Mouse (Mus musculus): ENCODE data around the gene Itga10. TPM values are rescaled to one million over a fixed set of nuclear protein-coding genes. Genes with fewer than 3 reads are reported as not detected.

Itga10 gene
- total and polyA plus RNA-seq, 3 experiments, result 0.36 to 1.2 (median 1.0) TPM

DNA sequence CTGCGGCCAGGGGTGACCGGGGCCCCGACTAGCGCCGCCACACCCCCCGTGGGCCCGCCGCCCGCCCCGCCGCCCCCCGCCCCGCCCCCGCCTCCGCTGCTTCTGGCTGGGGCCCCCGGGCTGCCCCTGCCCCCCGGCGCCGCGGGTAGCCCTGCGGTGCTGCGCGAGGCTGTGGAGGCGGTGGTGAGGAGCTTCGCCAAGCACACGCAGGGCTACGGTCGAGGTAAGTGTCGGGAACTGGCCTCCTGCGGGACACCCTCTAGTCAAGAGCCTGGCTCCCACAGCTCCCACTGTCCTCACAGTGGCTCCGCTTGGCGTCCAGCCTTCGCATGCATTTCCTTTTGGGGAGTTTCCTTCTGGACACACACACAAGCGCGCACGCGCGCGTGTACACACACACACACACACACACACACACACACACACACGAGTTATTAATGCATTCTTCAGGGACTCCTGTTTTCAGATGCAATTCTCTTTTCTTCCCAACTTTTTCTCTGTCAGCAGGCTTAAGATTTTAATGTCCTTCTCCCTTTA is 44.1 kb upstream of the Itga10 start:
- peaks cover 14% of the 10 kb centered on the region for H3K9me3 ChIP-seq (replicated peaks; ENCODE audit: low read length)
- no peak for DNase-seq (ENCODE audit: extremely low read depth)
- H3K4me2 ChIP-seq (ENCODE audit: insufficient read depth, low read depth, poor library complexity, severe bottlenecking), result peak overlapping the region; percentile 83
- peak overlapping the region; percentile 60 to 61 (median 61) for H3K4me3 ChIP-seq (replicated peaks in 1 of 3; ENCODE audit: low read depth in 2 of 3, low read length in 2 of 3, poor library complexity in 1 of 3)
- H3K9ac ChIP-seq (ENCODE audit: insufficient read depth, low read depth), result peak overlapping the region; percentile 71
- TF ChIP-seq ZNF384 (IDR thresholded peaks at IDR 0.05; ENCODE audit: low read depth, low read length), result no peak
- no peak for TF ChIP-seq SMC3 (IDR thresholded peaks at IDR 0.05; ENCODE audit: low read depth, low read length)
- no peak for TF ChIP-seq TBP (conservative IDR thresholded peaks at IDR 0.05; ENCODE audit: low read depth, low read length)
- TF ChIP-seq BHLHE40 (IDR thresholded peaks at IDR 0.05; ENCODE audit: low read depth, low read length), result no peak
- no peak for TF ChIP-seq PAX5 (IDR thresholded peaks at IDR 0.05; ENCODE audit: low read length)
- no peak for TF ChIP-seq CHD1 (IDR thresholded peaks at IDR 0.05; ENCODE audit: low read depth, low read length)
- TF ChIP-seq POLR2A (IDR thresholded peaks at IDR 0.05; ENCODE audit: low read depth, low read length), result no peak
- peak; percentile 71 for TF ChIP-seq NRF1 (IDR thresholded peaks at IDR 0.05; ENCODE audit: low read depth, low read length)
- no peak for TF ChIP-seq CHD2 (IDR thresholded peaks at IDR 0.05; ENCODE audit: low read length)
- TF ChIP-seq EP300 (IDR thresholded peaks at IDR 0.05; ENCODE audit: low read length), result no peak
- no peak for TF ChIP-seq JUN (IDR thresholded peaks at IDR 0.05; ENCODE audit: insufficient read depth, low read depth, low read length)
- TF ChIP-seq ZC3H11A (IDR thresholded peaks at IDR 0.05; ENCODE audit: low read depth, low read length), result no peak
- TF ChIP-seq HCFC1 (IDR thresholded peaks at IDR 0.05; ENCODE audit: low read depth, low read length), result no peak
- TF ChIP-seq E2F4 (IDR thresholded peaks at IDR 0.05; ENCODE audit: insufficient replicate concordance, low read depth, low read length), result no peak
- no peak for TF ChIP-seq IRF4 (IDR thresholded peaks at IDR 0.05; ENCODE audit: low read depth, low read length)
- 0 out of 2 replicates have a peak, but pooled peaks have one; percentile 8 for TF ChIP-seq MXI1 (IDR thresholded peaks at IDR 0.05; ENCODE audit: low read depth, low read length)
- no peak for TF ChIP-seq KAT2A (IDR thresholded peaks at IDR 0.05; ENCODE audit: insufficient replicate concordance, low read length)
- H3K27me3 ChIP-seq (replicated peaks), result no peaks in the 10 kb centered on the region
- in situ Hi-C loops (cut with MboI; ENCODE audit: low pct_ligation_motif_present, low pct_unique_long_range_greater_than_20kb, low sequenced_read_pairs), result no loop called here
- H3K36me3 ChIP-seq (replicated peaks in 1 of 2; ENCODE audit: control insufficient read depth in 1 of 2, insufficient read depth in 1 of 2, low read length in 1 of 2), result peaks cover 0 to 19% of the 10 kb centered on the region in 2 experiments
- dilution Hi-C loops (cut with MboI; ENCODE audit: extremely low pct_ligation_motif_present, extremely low pct_unique_long_range_greater_than_20kb, low sequenced_read_pairs), result no loop called here
- H3K79me2 ChIP-seq (replicated peaks; ENCODE audit: control insufficient read depth, extremely low read depth, insufficient read depth, poor library complexity, severe bottlenecking), result no peaks in the 10 kb centered on the region
- H3K4me1 ChIP-seq (ENCODE audit: control insufficient read depth in 1 of 2, insufficient read depth in 2 of 2), result peaks cover 4 to 20% of the 10 kb centered on the region in 2 experiments; a peak in 2 of 4 replicates
- H3K27ac ChIP-seq (ENCODE audit: insufficient read depth, low read depth), result no peak overlapping the region

DNA sequence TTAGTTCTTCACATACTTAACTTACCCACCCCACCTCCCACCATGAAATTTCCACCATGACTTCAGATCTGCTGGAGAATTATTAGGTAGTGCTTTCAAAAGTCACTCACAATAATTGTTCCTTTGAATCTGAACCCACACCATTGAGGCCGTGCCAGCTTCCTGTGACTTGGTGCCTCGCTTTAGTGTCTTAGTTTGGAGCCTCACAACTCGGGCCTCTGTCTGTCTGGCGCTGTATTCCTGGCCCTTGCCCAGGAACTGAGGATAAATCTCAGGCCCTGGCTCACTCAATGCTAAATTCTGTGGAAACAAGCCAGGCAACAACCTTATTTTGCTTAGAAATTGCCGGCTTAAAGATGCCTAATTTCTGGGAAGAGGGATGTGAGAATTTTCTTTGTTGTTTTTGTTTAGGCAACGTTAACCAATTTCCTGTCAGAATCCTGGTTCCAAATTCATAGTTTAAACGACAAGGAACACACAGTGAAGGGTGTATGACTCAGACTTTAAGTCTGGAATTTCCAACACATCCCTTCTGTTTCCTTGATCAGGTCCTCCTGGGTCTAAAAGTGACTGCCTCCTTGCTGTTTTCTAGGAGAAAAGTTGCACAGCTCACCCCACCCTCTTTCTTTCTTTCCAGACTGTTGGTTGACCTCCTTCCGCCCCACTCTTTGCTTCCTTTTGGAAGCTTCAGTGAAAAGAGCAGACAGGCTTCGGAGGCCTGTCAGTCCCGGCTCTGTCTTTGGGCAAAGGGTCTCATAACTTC is 43.3 kb upstream of the Itga10 start:
- DNase-seq (ENCODE audit: extremely low read depth), result no peak
- Histone ChIP-seq H3K27ac (ENCODE audit: insufficient read depth, low read depth) (no peak overlapping the region), H3K9ac (ENCODE audit: insufficient read depth, low read depth) (peak overlapping the region; percentile 71), H3K27me3 (replicated peaks) (no peaks in the 10 kb centered on the region), H3K79me2 (replicated peaks; ENCODE audit: control insufficient read depth, extremely low read depth, insufficient read depth, poor library complexity, severe bottlenecking) (no peaks in the 10 kb centered on the region), H3K4me3 (replicated peaks in 1 of 3; ENCODE audit: low read depth in 2 of 3, low read length in 2 of 3, poor library complexity in 1 of 3) (peak overlapping the region in 1 of 3 experiments; percentile 61), H3K4me2 (ENCODE audit: insufficient read depth, low read depth, poor library complexity, severe bottlenecking) (peak overlapping the region; percentile 83), H3K4me1 (ENCODE audit: control insufficient read depth in 1 of 2, insufficient read depth in 2 of 2) (peaks cover 4 to 20% of the 10 kb centered on the region in 2 experiments; a peak in 2 of 4 replicates), H3K9me3 (replicated peaks; ENCODE audit: low read length) (peaks cover 14% of the 10 kb centered on the region), H3K36me3 (replicated peaks in 1 of 2; ENCODE audit: control insufficient read depth in 1 of 2, insufficient read depth in 1 of 2, low read length in 1 of 2) (peaks cover 0 to 19% of the 10 kb centered on the region in 2 experiments)
- in situ Hi-C loops (cut with MboI; ENCODE audit: low pct_ligation_motif_present, low pct_unique_long_range_greater_than_20kb, low sequenced_read_pairs), result no loop called here
- dilution Hi-C loops (cut with MboI; ENCODE audit: extremely low pct_ligation_motif_present, extremely low pct_unique_long_range_greater_than_20kb, low sequenced_read_pairs), result no loop called here
- TF ChIP-seq ZC3H11A (IDR thresholded peaks at IDR 0.05; ENCODE audit: low read depth, low read length) (no peak), GABPA (IDR thresholded peaks at IDR 0.05; ENCODE audit: insufficient replicate concordance, low read depth, low read length) (no peak), JUND (conservative IDR thresholded peaks at IDR 0.05; ENCODE audit: low read depth, low read length) (no peak), BHLHE40 (IDR thresholded peaks at IDR 0.05; ENCODE audit: low read depth, low read length) (no peak), POLR2AphosphoS2 (IDR thresholded peaks at IDR 0.05; ENCODE audit: low read depth, low read length) (no peak), NELFE (IDR thresholded peaks at IDR 0.05; ENCODE audit: low read depth, low read length) (no peak), UBTF (IDR thresholded peaks at IDR 0.05; ENCODE audit: low read depth, low read length) (no peak), HCFC1 (IDR thresholded peaks at IDR 0.05; ENCODE audit: low read depth, low read length) (no peak), USF2 (conservative IDR thresholded peaks at IDR 0.05; ENCODE audit: low read depth, low read length) (no peak), MAFK (IDR thresholded peaks at IDR 0.05; ENCODE audit: insufficient replicate concordance, low read length) (no peak), NRF1 (IDR thresholded peaks at IDR 0.05; ENCODE audit: low read depth, low read length) (no peak), ZNF384 (IDR thresholded peaks at IDR 0.05; ENCODE audit: low read depth, low read length) (no peak), CHD1 (IDR thresholded peaks at IDR 0.05; ENCODE audit: low read depth, low read length) (no peak), ZMIZ1 (IDR thresholded peaks at IDR 0.05; ENCODE audit: low read depth, low read length) (no peak), E2F4 (IDR thresholded peaks at IDR 0.05; ENCODE audit: insufficient replicate concordance, low read depth, low read length) (no peak), ETS1 (conservative IDR thresholded peaks at IDR 0.05; ENCODE audit: low read depth, low read length) (no peak), PAX5 (IDR thresholded peaks at IDR 0.05; ENCODE audit: low read length) (no peak), EP300 (IDR thresholded peaks at IDR 0.05; ENCODE audit: low read length) (no peak), RAD21 (IDR thresholded peaks at IDR 0.05; ENCODE audit: low read depth, low read length) (no peak), CTCF (conservative IDR thresholded peaks at IDR 0.05 in 1 of 2, IDR thresholded peaks at IDR 0.05 in 1 of 2; ENCODE audit: low read depth in 2 of 2, low read length in 2 of 2) (no peak)

All from CH12.LX (cell line).